Mouse (Mus musculus) hindbrain, postnatal 0 days (tissue): ENCODE measurements around the gene Susd3. TPM values are rescaled to one million over a fixed set of nuclear protein-coding genes. Genes with fewer than 3 reads are reported as not detected.

Experiments used
- ATAC-seq: fragments of 200-750 bp; cut with Nextera tagmentation; 2 replicates; pipeline ENCODE4 v1.8.0; 2017; ENCODE audit warnings: mild to moderate bottlenecking, moderate TSS enrichment, moderate library complexity
- DNase-seq: peaks from one replicate; pipeline ENCODE4 v3.0.0-alpha.2; 2015; ENCODE audit warnings: low spot score
- H3K27ac ChIP-seq: fragments of 300-500 bp; sonication (generic); 2 replicates; pipeline ENCODE4 v1.5.1; 2014; ENCODE audit warnings: mild to moderate bottlenecking
- H3K27me3 ChIP-seq: fragments of 300-500 bp; sonication (generic); 2 replicates; pipeline ENCODE4 v1.6.1; 2014; ENCODE audit warnings: low read length, mixed read lengths; ENCODE audit not compliant: insufficient read depth
- H3K36me3 ChIP-seq: fragments of 300-500 bp; sonication (generic); 2 replicates; pipeline ENCODE4 v1.6.1; 2014; ENCODE audit warnings: low read length, mixed read lengths; ENCODE audit not compliant: insufficient read depth
- H3K4me1 ChIP-seq: fragments of 300-500 bp; sonication (generic); 2 replicates; pipeline ENCODE4 v1.6.1; 2014; ENCODE audit warnings: antibody characterized with exemption, low read length, mixed read lengths; ENCODE audit not compliant: insufficient read depth
- H3K4me2 ChIP-seq: fragments of 300-500 bp; sonication (generic); 2 replicates; pipeline ENCODE4 v1.6.1; 2014; ENCODE audit warnings: low read depth, mild to moderate bottlenecking, low read length, moderate library complexity, mixed read lengths
- H3K4me3 ChIP-seq: fragments of 300-500 bp; sonication (generic); 2 replicates; pipeline ENCODE4 v1.5.1; 2014; ENCODE audit warnings: low read length
- H3K9ac ChIP-seq: fragments of 300-500 bp; sonication (generic); replicated peaks from 2 replicates; pipeline ENCODE4 v1.6.1; 2014; ENCODE audit warnings: mild to moderate bottlenecking, low read length, moderate library complexity, mixed read lengths
- H3K9me3 ChIP-seq: fragments of 300-500 bp; sonication (generic); 2 replicates; pipeline ENCODE4 v1.6.1; 2016; ENCODE audit warnings: low read length, mixed read lengths
- CTCF ChIP-seq: IDR thresholded peaks from 2 replicates; pipeline ENCODE4 v1.5.1; 2016; ENCODE audit warnings: antibody characterized with exemption, control low read depth, low read depth
- WGBS: fragments of 180-500 bp; shearing (Covaris S2); extraction: QIAGEN DNeasy Blood & Tissue Kit; methylation state at CpG from one replicate; pipeline ENCODE4 v1.1.7; 2014; 5-methylcytosine and 5-hydroxymethylcytosine counted together
- polyA plus RNA-seq: library from polyadenylated mRNA; unstranded; fragments of >200 nt; fragmentation: Nextera tagmentation; extraction: Ambion mirVana; gene quantifications from 2 replicates; pipeline ENCODE4 v1.2.1, GENCODE M21; 2015
- total RNA-seq: library from RNA; depleted of rRNA; stranded (reverse); fragments of >200 nt; gene quantifications from 2 replicates; pipeline ENCODE4 v1.2.3, GENCODE M21; 2014

Gene Susd3
- total and polyA plus RNA-seq, 2 experiments from 2014 or later: 0.93 to 2.0 TPM

GRCm38 (mm10) chr13:49257819-49258313, 9.4 kb upstream of the Susd3 start:
- no peak overlapping the region for H3K4me2 ChIP-seq
- TF ChIP-seq CTCF: no peak
- no peak for ATAC-seq
- WGBS: 81% methylated on average over 3 of the region's 3 CpGs
- no peaks in the 10 kb centered on the region for H3K9me3 ChIP-seq
- no peak overlapping the region for H3K27ac ChIP-seq
- H3K4me3 ChIP-seq: no peak overlapping the region
- H3K27me3 ChIP-seq: no peaks in the 10 kb centered on the region
- DNase-seq: no peak
- no peaks in the 10 kb centered on the region for H3K36me3 ChIP-seq
- H3K4me1 ChIP-seq: no peaks in the 10 kb centered on the region
- H3K9ac ChIP-seq: no peak overlapping the region

- no peak for ATAC-seq
- H3K9me3 ChIP-seq: no peaks in the 10 kb centered on the region
- no peak for DNase-seq
- no peak overlapping the region for H3K4me2 ChIP-seq
- no peaks in the 10 kb centered on the region; the same call in 1 of the 2 replicates for H3K27me3 ChIP-seq
- TF ChIP-seq CTCF: no peak
- no peak overlapping the region for H3K27ac ChIP-seq
- H3K9ac ChIP-seq: no peak overlapping the region
- no peaks in the 10 kb centered on the region for H3K4me1 ChIP-seq
- WGBS: 88% methylated on average over 13 of the region's 13 CpGs
- no peak overlapping the region for H3K4me3 ChIP-seq
- H3K36me3 ChIP-seq: no peaks in the 10 kb centered on the region
Measured at GRCm38 (mm10) chr13:49252746-49253145, 4.2 kb upstream of the Susd3 start.

- no peak for TF ChIP-seq CTCF
- Histone ChIP-seq H3K4me1 (no peaks in the 10 kb centered on the region), H3K27ac (no peak overlapping the region), H3K9ac (no peak overlapping the region), H3K4me3 (no peak overlapping the region), H3K36me3 (no peaks in the 10 kb centered on the region), H3K9me3 (no peaks in the 10 kb centered on the region), H3K4me2 (no peak overlapping the region), H3K27me3 (peaks cover 3% of the 10 kb centered on the region)
- 69% methylated on average over 2 of the region's 2 CpGs for WGBS
- DNase-seq (no peak), ATAC-seq (no peak)
Measured at GRCm38 (mm10) chr13:49252113-49252512, 3.6 kb upstream of the Susd3 start.

- TF ChIP-seq CTCF: no peak
- no peak overlapping the region for H3K4me2 ChIP-seq
- no peaks in the 10 kb centered on the region for H3K4me1 ChIP-seq
- WGBS: 37% methylated on average over 4 of the region's 4 CpGs
- H3K4me3 ChIP-seq: no peak overlapping the region
- no peaks in the 10 kb centered on the region for H3K9me3 ChIP-seq
- peaks cover 7% of the 10 kb centered on the region for H3K27me3 ChIP-seq
- no peaks in the 10 kb centered on the region for H3K36me3 ChIP-seq
- no peak overlapping the region for H3K27ac ChIP-seq
- ATAC-seq: no peak
- H3K9ac ChIP-seq: no peak overlapping the region
- DNase-seq: no peak
Measured at GRCm38 (mm10) chr13:49250716-49251517, 2.4 kb upstream of the Susd3 start.

- 80% methylated on average over 2 of the region's 2 CpGs for WGBS
Measured at GRCm38 (mm10) chr13:49249634-49250033, 1.1 kb upstream of the Susd3 start.

GRCm38 (mm10) chr13:49248923-49249322, 417 bp upstream of the Susd3 start:
- ATAC-seq (no peak), DNase-seq (no peak)
- Histone ChIP-seq H3K4me1 (no peaks in the 10 kb centered on the region), H3K9ac (no peak overlapping the region), H3K36me3 (no peaks in the 10 kb centered on the region), H3K27ac (no peak overlapping the region), H3K4me3 (no peak overlapping the region), H3K9me3 (no peaks in the 10 kb centered on the region), H3K4me2 (no peak overlapping the region), H3K27me3 (peaks cover 7% of the 10 kb centered on the region)
- TF ChIP-seq CTCF: no peak
- WGBS: 57% methylated on average over 3 of the region's 3 CpGs

More at GRCm38 (mm10) chr13:49249634-49250033, 1.1 kb upstream of the Susd3 start:
- Histone ChIP-seq H3K9me3 (no peaks in the 10 kb centered on the region), H3K4me3 (no peak overlapping the region), H3K27ac (no peak overlapping the region), H3K36me3 (no peaks in the 10 kb centered on the region), H3K4me1 (no peaks in the 10 kb centered on the region), H3K9ac (no peak overlapping the region), H3K27me3 (peaks cover 7% of the 10 kb centered on the region), H3K4me2 (no peak overlapping the region)
- DNase-seq (no peak), ATAC-seq (no peak)
- no peak for TF ChIP-seq CTCF
